Mouse (Mus musculus) C2C12 (cell line): ENCODE data around the gene Atp6v0e2.

ENCODE experiments used
- CTCF ChIP-seq: IDR thresholded peaks from one replicate; pipeline ENCODE4 v1.5.1; 2011; ENCODE audit not compliant: control insufficient read depth, insufficient read depth, insufficient read length
- FOSL1 ChIP-seq: IDR thresholded peaks from one replicate; pipeline ENCODE4 v1.8.0; 2011; ENCODE audit warnings: mild to moderate bottlenecking, low read length; ENCODE audit not compliant: poor library complexity, insufficient read depth, severe bottlenecking
- MYOD1 ChIP-seq: IDR thresholded peaks from one replicate; pipeline ENCODE4 v1.6.1; 2011; ENCODE audit warnings: low read depth; ENCODE audit not compliant: control insufficient read depth, insufficient read length

DNA sequence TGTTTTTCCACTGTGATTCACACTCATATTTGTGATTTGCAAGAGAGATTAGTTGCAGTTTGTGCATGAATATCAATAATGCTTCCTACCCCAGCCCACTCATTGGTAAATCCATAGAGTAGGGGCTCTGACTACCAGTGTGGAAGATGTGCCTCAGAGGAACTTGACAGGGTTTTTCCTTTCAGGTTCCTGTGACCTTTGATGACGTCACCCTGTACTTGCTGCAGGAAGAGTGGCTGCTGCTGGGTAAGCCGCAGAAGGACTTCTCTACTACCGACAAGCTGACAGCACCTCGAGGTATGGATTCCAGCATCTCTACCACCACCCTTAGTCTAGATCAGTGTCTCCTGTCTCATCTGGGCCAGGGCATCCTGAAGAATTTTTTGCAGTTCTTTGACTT lies 29.3 kb upstream of the Atp6v0e2 start:
- TF ChIP-seq CTCF (no peak), MYOD1 (no peak), FOSL1 (no peak)
